In genomic region chr8:70503062-70503750, GRCm38 (mm10) we compare ENCODE assay signal across 8 mouse cellular contexts. TPM values are rescaled to one million over a fixed set of nuclear protein-coding genes. Genes with fewer than 3 reads are reported as not detected.
DNase-seq lines count a peak whose midpoint lies in the region; ATAC-seq and TF ChIP-seq lines count a peak whose summit lies in the region.

No protein-coding gene starts in this region.

- H3K4me2 ChIP-seq in intestine, postnatal 0 days (replicated peaks; ENCODE audit: low read depth): no peak overlapping the region
- no peak overlapping the region for H3K4me2 ChIP-seq in liver, postnatal 0 days (ENCODE audit: low read depth, low read length)

- H3K4me3 ChIP-seq in intestine, postnatal 0 days (ENCODE audit: low read depth, low read length): no peak overlapping the region
- no peak overlapping the region for H3K4me3 ChIP-seq in liver, postnatal 0 days (ENCODE audit: low read depth, low read length)

- peak; percentile 18; the same call in 1 of the 2 replicates for ATAC-seq in intestine, postnatal 0 days
- peak; percentile 37 for ATAC-seq in liver, postnatal 0 days
- no peak for ATAC-seq in megakaryocyte-erythroid progenitor cell, adult 5-6 weeks (replicated peaks; ENCODE audit: low FRiP score, low TSS enrichment, poor library complexity, severe bottlenecking)

- peak; percentile 72 for DNase-seq in A20 (ENCODE audit: low read depth, low spot score)
- peak; percentile 66 for DNase-seq in MN1 (ENCODE audit: low spot score)
- peak; percentile 78 for DNase-seq in cerebellum, postnatal 36 days
- DNase-seq in gastrocnemius, postnatal 36 days: peak; percentile 69 to 71
- DNase-seq in liver, postnatal 0 days: peak; percentile 85
- peak; percentile 71 for DNase-seq in ovary, postnatal 36 days (ENCODE audit: low spot score)

- TF ChIP-seq EP300 in liver, postnatal 0 days (IDR thresholded peaks at IDR 0.05; ENCODE audit: low read depth): no peak

- intact Hi-C loops in gastrocnemius, postnatal 36 days (cut with DNase I): loop anchor here (1.0 kb wide), 1 partner anchor 120 kb away; no protein-coding TSS in a partner anchor

- H3K9me3 ChIP-seq in intestine, postnatal 0 days (ENCODE audit: control insufficient read depth): no peaks in the 10 kb centered on the region
- no peaks in the 10 kb centered on the region for H3K9me3 ChIP-seq in liver, postnatal 0 days (ENCODE audit: low read length)

- H3K36me3 ChIP-seq in intestine, postnatal 0 days (ENCODE audit: control insufficient read depth, insufficient read depth): peaks cover 25% of the 10 kb centered on the region; the same call in 1 of the 2 replicates
- H3K36me3 ChIP-seq in liver, postnatal 0 days (replicated peaks; ENCODE audit: insufficient read depth, low read length): peaks cover 8% of the 10 kb centered on the region

- no peaks in the 10 kb centered on the region; the same call in 1 of the 2 replicates for H3K4me1 ChIP-seq in intestine, postnatal 0 days (replicated peaks; ENCODE audit: control insufficient read depth, insufficient read depth, low read length)
- peaks cover 32% of the 10 kb centered on the region for H3K4me1 ChIP-seq in liver, postnatal 0 days (ENCODE audit: insufficient read depth)

- peak; percentile 92 for TF ChIP-seq CTCF in intestine, postnatal 0 days (IDR thresholded peaks at IDR 0.05; ENCODE audit: low read depth)
- peak; percentile 89 for TF ChIP-seq CTCF in liver, postnatal 0 days (IDR thresholded peaks at IDR 0.05; ENCODE audit: low read depth)

- WGBS in intestine, postnatal 0 days: 19% methylated on average over 46 of the region's 46 CpGs
- 19% methylated on average over 42 of the region's 46 CpGs for WGBS in liver, postnatal 0 days (ENCODE audit: insufficient replicate concordance)

- H3K27ac ChIP-seq in intestine, postnatal 0 days (ENCODE audit: low read depth, low read length): no peak overlapping the region
- H3K27ac ChIP-seq in liver, postnatal 0 days (ENCODE audit: low read depth): no peak overlapping the region

- peaks cover 35% of the 10 kb centered on the region for H3K27me3 ChIP-seq in intestine, postnatal 0 days (replicated peaks; ENCODE audit: control insufficient read depth, insufficient read depth, low read length)
- H3K27me3 ChIP-seq in liver, postnatal 0 days (ENCODE audit: insufficient read depth, low read length): peaks cover 37% of the 10 kb centered on the region

- no peak overlapping the region for H3K9ac ChIP-seq in intestine, postnatal 0 days (ENCODE audit: low read depth, low read length)
- H3K9ac ChIP-seq in liver, postnatal 0 days (replicated peaks): no peak overlapping the region

RNA-seq across cellular contexts. Expression of gene Rex1bd, which starts 3.3 kb away (rescaled TPM):
- total RNA-seq in gastrocnemius, postnatal 36 days (2021): 100 to 1,000 TPM; 126 to 128 TPM
- polyA plus RNA-seq in intestine, postnatal 0 days (2015; fragmentation: Nextera tagmentation; extraction: Ambion mirVana): 145 and 148 TPM in 2 replicates
- 49.3 and 52.3 TPM in 2 replicates for polyA plus RNA-seq in liver, postnatal 0 days (2015; fragmentation: Nextera tagmentation; extraction: Ambion mirVana)
- 53.5 and 57.0 TPM in 2 replicates for total RNA-seq in megakaryocyte-erythroid progenitor cell, adult 5-6 weeks (2014; fragmentation: Nextera tagmentation)
- 25.8 and 48.7 TPM in 2 replicates for total RNA-seq in megakaryocyte-erythroid progenitor cell, adult 5-6 weeks (2017)

RNA-seq across cellular contexts. Expression of gene Uba52, which starts 7.4 kb away (rescaled TPM):
- 100 to 1,000 TPM; 787 to 802 TPM for total RNA-seq in gastrocnemius, postnatal 36 days (2021)
- 805 and 863 TPM in 2 replicates for polyA plus RNA-seq in intestine, postnatal 0 days (2015; fragmentation: Nextera tagmentation; extraction: Ambion mirVana)
- polyA plus RNA-seq in liver, postnatal 0 days (2015; fragmentation: Nextera tagmentation; extraction: Ambion mirVana): 627 and 684 TPM in 2 replicates
- total RNA-seq in megakaryocyte-erythroid progenitor cell, adult 5-6 weeks (2014; fragmentation: Nextera tagmentation): 2,751 and 3,393 TPM in 2 replicates
- total RNA-seq in megakaryocyte-erythroid progenitor cell, adult 5-6 weeks (2017): 4,463 and 5,230 TPM in 2 replicates

RNA-seq across cellular contexts. Expression of gene Crlf1, which starts 10.2 kb away (rescaled TPM):
- total RNA-seq in gastrocnemius, postnatal 36 days (2021): 1 to 10 TPM; 3.4 to 3.8 TPM
- 0.61 and 0.81 TPM in 2 replicates for polyA plus RNA-seq in intestine, postnatal 0 days (2015; fragmentation: Nextera tagmentation; extraction: Ambion mirVana)
- polyA plus RNA-seq in liver, postnatal 0 days (2015; fragmentation: Nextera tagmentation; extraction: Ambion mirVana): 0.07 and 0.38 TPM in 2 replicates
- 0.30 and 2.3 TPM in 2 replicates for total RNA-seq in megakaryocyte-erythroid progenitor cell, adult 5-6 weeks (2014; fragmentation: Nextera tagmentation)
- not detected in 2 replicates for total RNA-seq in megakaryocyte-erythroid progenitor cell, adult 5-6 weeks (2017)

RNA-seq across cellular contexts. Expression of gene Tmem59l, which starts 16.0 kb away (rescaled TPM):
- not detected for total RNA-seq in gastrocnemius, postnatal 36 days (2021)
- 2.3 and 2.4 TPM in 2 replicates for polyA plus RNA-seq in intestine, postnatal 0 days (2015; fragmentation: Nextera tagmentation; extraction: Ambion mirVana)
- not detected in 2 replicates for polyA plus RNA-seq in liver, postnatal 0 days (2015; fragmentation: Nextera tagmentation; extraction: Ambion mirVana)
- not detected in 2 replicates for total RNA-seq in megakaryocyte-erythroid progenitor cell, adult 5-6 weeks (2014; fragmentation: Nextera tagmentation)
- not detected in 2 replicates for total RNA-seq in megakaryocyte-erythroid progenitor cell, adult 5-6 weeks (2017)

RNA-seq across cellular contexts. Expression of gene Fkbp8, which starts 24.3 kb away (rescaled TPM):
- total RNA-seq in gastrocnemius, postnatal 36 days (2021): 100 to 1,000 TPM in 1 of 2 experiments, 10 to 100 TPM in 1; 99.3 to 107 TPM
- polyA plus RNA-seq in intestine, postnatal 0 days (2015; fragmentation: Nextera tagmentation; extraction: Ambion mirVana): 199 and 203 TPM in 2 replicates
- 141 TPM in 2 replicates for polyA plus RNA-seq in liver, postnatal 0 days (2015; fragmentation: Nextera tagmentation; extraction: Ambion mirVana)
- 140 and 265 TPM in 2 replicates for total RNA-seq in megakaryocyte-erythroid progenitor cell, adult 5-6 weeks (2014; fragmentation: Nextera tagmentation)
- total RNA-seq in megakaryocyte-erythroid progenitor cell, adult 5-6 weeks (2017): 172 and 176 TPM in 2 replicates
